Mouse (Mus musculus) bone marrow macrophage, adult 2 months (primary cell): Measurements from ENCODE around the gene Gm9112. TPM values are rescaled to one million over a fixed set of nuclear protein-coding genes. Genes with fewer than 3 reads are reported as not detected.
"Not testable (repeated sequence)": the region's sequence is repeated elsewhere in the genome, so short reads cannot be mapped to it uniquely, and the experiment has no call there.

Source experiments
- H3K27ac ChIP-seq: 2 replicates; pipeline ENCODE4 v1.5.1; 2012; ENCODE audit warnings: low read depth, low read length; ENCODE audit not compliant: insufficient read depth
- H3K4me1 ChIP-seq: 2 replicates; pipeline ENCODE4 v1.6.1; 2012; ENCODE audit warnings: low read length; ENCODE audit not compliant: control insufficient read depth, insufficient read depth
- H3K4me3 ChIP-seq: 2 replicates; pipeline ENCODE4 v1.5.1; 2012; ENCODE audit warnings: mild to moderate bottlenecking, low read length, moderate library complexity; ENCODE audit not compliant: insufficient read depth
- CTCF ChIP-seq: IDR thresholded peaks from 2 replicates; pipeline ENCODE4 v1.5.1; 2012; ENCODE audit warnings: low read depth, mild to moderate bottlenecking, low read length, moderate library complexity
- POLR2A ChIP-seq: IDR thresholded peaks from 2 replicates; pipeline ENCODE4 v1.6.1; 2012; ENCODE audit warnings: mild to moderate bottlenecking, low read depth, low read length, borderline replicate concordance
- polyA plus RNA-seq: library from polyadenylated mRNA; stranded (reverse); fragments of >200 nt; gene quantifications from 2 replicates; pipeline ENCODE4 v1.2.4, GENCODE M21; 2012; ENCODE audit not compliant: missing spikeins, insufficient read depth, insufficient read length

Gene Gm9112
- polyA plus RNA-seq = not detected in 2 replicates

DNA sequence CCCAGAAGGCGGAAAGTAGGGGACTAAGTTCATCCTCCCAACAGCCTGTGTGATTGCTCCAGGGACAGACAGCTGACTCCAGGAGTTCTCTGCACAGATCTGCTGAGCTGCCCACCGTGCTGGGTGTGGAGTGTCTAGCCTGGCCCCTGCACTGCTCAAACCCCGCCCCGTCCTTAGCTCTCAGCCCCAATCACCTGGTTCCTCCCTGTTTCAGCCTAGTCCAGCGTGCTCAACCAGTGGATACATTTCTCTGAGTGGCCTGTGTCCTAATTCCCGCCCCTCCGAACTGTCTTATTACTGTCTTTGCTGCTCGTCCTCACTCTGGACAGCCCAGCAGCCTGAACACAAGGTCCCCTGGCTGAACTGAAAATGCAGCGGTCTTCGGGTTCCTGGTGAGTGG lies at the start of gene Gm9112, which contains the start of gene Dmrtc1b:
TSS of gene Gm9112 (minus strand) at position 101 of the 400 bp plus-strand sequence.
TSS of gene Dmrtc1b (plus strand) at position 331 of the 400 bp plus-strand sequence.
- not testable (repeated sequence) for H3K4me3 ChIP-seq, H3K27ac ChIP-seq, H3K4me1 ChIP-seq

DNA sequence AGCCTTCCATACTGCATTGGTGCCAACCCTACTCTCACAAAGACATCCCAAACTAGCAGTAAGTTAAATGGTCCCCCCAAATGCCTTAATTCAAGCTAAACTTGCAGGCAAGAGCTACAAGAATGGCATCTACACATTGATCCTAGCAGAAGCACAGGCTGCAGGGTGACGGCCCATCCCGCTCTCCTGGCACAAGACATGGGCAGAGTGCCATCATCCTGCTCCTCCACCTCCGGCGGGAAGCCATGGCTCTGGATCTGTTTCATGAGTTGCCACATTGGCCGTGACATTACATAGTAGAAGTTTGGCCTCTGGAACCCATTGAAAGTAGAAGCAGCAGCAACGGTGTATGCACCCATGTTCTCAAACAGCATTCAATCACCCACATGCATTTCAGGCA lies 16.8 kb upstream of the Gm9112 start:
- not testable (repeated sequence) for H3K27ac ChIP-seq, H3K4me1 ChIP-seq

DNA sequence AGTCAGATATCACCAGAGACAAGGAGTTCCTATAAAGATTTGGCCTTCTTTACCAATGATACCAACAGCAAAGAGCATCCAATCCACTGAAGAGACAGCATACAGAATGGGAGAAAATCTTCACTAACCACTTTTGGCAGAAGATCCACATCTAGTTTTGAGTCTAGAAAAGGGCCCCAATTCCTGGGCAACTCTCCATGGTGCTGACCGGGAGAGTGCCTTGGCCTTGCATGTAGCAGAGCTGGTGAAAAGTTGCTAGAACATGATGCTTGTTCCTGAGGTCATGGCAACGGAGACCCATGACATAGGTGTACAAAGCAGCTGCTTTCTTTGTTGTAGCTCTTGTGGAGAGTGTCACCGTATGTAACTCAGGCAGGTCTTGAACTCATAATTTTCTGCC lies 6.8 kb downstream of the Gm9112 start:
- not testable (repeated sequence) for H3K4me3 ChIP-seq, H3K27ac ChIP-seq, H3K4me1 ChIP-seq

More for the DNA sequence above, 16.8 kb upstream of the Gm9112 start:
- H3K4me3 ChIP-seq = not testable (repeated sequence)

DNA sequence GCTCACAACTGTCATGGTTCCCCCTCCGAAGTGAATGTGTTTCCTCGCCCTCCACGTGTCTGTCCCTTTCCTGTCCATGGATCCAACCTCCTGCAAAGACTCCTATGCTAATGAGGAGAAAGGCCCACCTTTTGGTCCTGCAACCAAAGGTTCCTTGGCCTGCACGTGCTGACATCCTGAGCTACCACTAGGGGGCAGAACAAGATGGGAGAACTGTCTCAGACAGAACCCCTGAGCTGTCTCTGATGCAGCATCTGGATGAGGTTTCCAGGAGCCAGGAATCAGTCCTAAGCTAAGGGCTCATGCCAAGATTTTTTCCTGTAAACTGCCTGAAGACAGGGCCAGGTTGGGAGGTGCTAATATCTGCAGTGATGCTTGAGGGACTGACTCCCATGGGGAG lies 18.2 kb downstream of the Gm9112 start:
- not testable (repeated sequence) for H3K4me3 ChIP-seq, H3K27ac ChIP-seq, H3K4me1 ChIP-seq

DNA sequence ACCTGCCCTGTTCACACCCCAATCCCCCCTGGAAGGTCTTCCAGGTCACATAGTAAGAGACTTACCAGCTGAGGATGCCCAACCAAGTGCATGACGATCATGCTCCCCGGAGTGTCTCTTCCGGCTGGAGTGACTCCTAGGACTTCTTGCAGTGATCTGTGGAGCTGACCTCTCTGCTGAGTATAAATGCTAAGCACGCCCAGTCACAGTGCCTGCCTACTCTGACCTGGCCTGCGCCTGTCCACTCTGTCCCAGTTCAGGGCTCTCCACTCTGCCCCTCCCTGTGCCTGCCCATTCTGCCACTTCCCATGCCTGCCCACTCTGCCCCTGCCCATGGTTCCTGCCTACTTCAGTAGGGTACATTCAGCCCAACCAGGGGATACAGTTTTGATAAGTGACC lies 20.6 kb downstream of the Gm9112 start, which contains the start of gene Gm3880:
TSS of gene Gm3880 (minus strand) at position 101 of the 400 bp plus-strand sequence.
- H3K4me3 ChIP-seq, H3K27ac ChIP-seq, H3K4me1 ChIP-seq: not testable (repeated sequence)

DNA sequence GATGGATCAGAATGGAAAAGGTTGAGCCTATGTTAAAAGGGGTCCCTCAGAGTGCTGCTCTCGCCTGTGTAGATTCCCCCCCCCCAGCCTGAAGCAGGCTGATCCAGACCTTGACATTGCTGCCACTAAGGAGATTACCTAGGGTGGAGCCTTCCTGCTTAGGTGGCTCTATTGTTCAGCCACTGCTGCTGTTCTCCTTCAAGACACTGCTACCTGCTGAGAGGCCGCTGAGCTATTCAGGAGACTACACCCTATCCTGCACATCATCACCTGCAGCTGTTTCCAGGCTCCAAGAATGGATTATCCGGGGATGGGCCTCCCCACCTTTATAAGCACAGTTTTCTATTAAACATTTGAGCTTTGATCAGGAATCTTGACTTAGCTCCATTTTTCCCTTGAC lies 22.7 kb downstream of the Gm9112 start:
- H3K4me1 ChIP-seq, H3K27ac ChIP-seq: not testable (repeated sequence)

DNA sequence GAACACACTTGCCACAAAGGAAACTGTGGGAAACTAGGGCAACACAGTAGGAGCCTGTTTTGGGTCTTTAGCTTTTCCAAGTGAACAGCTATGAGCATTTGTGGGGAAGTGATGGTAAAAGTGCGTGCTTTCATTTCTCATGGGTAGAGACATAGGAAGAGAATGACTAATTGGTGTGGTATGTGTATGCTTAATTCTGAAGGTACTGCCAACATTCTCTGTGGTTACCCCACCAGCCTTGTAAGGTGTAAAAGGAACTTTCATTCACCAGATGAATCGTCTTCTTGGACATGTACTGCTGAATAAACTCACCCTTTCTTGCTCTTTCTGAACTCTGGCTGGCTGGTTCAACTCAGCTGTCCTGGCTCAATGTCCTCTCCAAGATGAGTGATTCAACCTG lies 40.8 kb downstream of the Gm9112 start:
- Histone ChIP-seq H3K4me3 (no peak overlapping the region), H3K4me1 (no peaks in the 10 kb centered on the region), H3K27ac (no peak overlapping the region)
- no peak for TF ChIP-seq POLR2A
- no peak for TF ChIP-seq CTCF

More for the DNA sequence above, 22.7 kb downstream of the Gm9112 start:
- H3K4me3 ChIP-seq = not testable (repeated sequence)

DNA sequence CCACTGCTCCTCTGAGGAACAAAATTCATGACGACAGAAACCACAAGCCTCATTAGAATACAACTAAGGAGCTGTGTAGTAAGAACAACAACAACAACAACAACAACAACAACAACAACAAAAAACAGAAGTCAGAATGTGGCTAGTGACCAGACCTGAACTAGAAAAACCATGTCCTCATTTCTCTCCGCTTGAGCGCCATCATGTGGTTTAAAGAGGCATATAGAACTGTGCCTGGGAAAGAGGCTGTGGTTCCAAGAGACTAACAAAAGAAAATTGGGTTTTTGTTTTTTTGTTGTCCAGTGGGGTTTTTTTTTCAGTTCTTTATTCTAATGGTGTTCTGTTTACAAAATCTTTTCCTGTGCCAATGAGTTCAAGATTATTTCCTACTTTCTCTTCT lies 46.7 kb downstream of the Gm9112 start:
- no peak for TF ChIP-seq CTCF
- no peak for TF ChIP-seq POLR2A
- H3K27ac ChIP-seq = no peak overlapping the region
- H3K4me3 ChIP-seq = no peak overlapping the region
- H3K4me1 ChIP-seq = no peaks in the 10 kb centered on the region

Other genes starting within 250 kb of the Gm9112 start
- 9.8 and 11.3 TPM in 2 replicates for gene Hdac8, start 202.3 kb downstream of the Gm9112 start, polyA plus RNA-seq
- 4.0 and 4.9 TPM in 2 replicates for gene Phka1, start 63.4 kb downstream of the Gm9112 start, polyA plus RNA-seq
- not detected in 2 replicates for gene Gm3880, start 20.7 kb downstream of the Gm9112 start, polyA plus RNA-seq
- not detected in 2 replicates for gene Dmrtc1b, start 230 bp upstream of the Gm9112 start, polyA plus RNA-seq
- not detected in 2 replicates for gene Dmrtc1c1, start 95.3 kb upstream of the Gm9112 start, polyA plus RNA-seq
- gene Dmrtc1c2, start 147.0 kb upstream of the Gm9112 start, polyA plus RNA-seq = not detected in 2 replicates
- gene 1700031F05Rik, start 160.3 kb upstream of the Gm9112 start, polyA plus RNA-seq = not detected in 2 replicates
- not detected in 2 replicates for gene Dmrtc1a, start 201.1 kb upstream of the Gm9112 start, polyA plus RNA-seq
- not detected in 2 replicates for gene 1700011M02Rik, start 201.3 kb upstream of the Gm9112 start, polyA plus RNA-seq
- gene 1700018G05Rik, start 220.7 kb upstream of the Gm9112 start, polyA plus RNA-seq = not detected in 2 replicates